Mouse (Mus musculus) cerebellum, adult 11-12 months (tissue): Measurements from ENCODE around the gene Gm20931.
"Not testable (repeated sequence)": the region's sequence is repeated elsewhere in the genome, so short reads cannot be mapped to it uniquely, and the experiment has no call there.

ENCODE experiments used
- DNase-seq: peaks from one replicate; pipeline ENCODE4 v3.0.0; 2022

Gene Gm20931

GRCm38 (mm10) chrY:55213420-55213819 lies at the start of gene Gm20931:
Gm20931 (plus strand) TSS chrY:55213720.
- not testable (repeated sequence) for DNase-seq
